Mouse (Mus musculus) heart, postnatal 36 days (tissue): Measurements from ENCODE around the gene Aldh8a1. TPM values are rescaled to one million over a fixed set of nuclear protein-coding genes. Genes with fewer than 3 reads are reported as not detected.

ENCODE experiments used
- DNase-seq, 2 experiments: peaks; one replicate each; pipeline ENCODE4 v3.0.0; 2021 to 2022
- intact Hi-C: fragments of 180-260 bp; cut with DNase I; formaldehyde crosslinking; loops from one replicate; pipeline ENCODE4 v1.15.1; 2025
- total RNA-seq, 2 experiments: library from RNA; stranded (reverse); gene quantifications; 2 replicates each; pipeline ENCODE4 v1.2.3; 2021

Gene Aldh8a1
- total RNA-seq = not detected

- intact Hi-C loops = no loop called here
- no peak for DNase-seq
Observed at GRCm38 (mm10) chr10:21376682-21377473, at the start of gene Aldh8a1. TSS of gene Aldh8a1 (plus strand) at chr10:21377291.

GRCm38 (mm10) chr10:21327605-21328135 lies 49.4 kb upstream of the Aldh8a1 start:
- no peak for DNase-seq
- intact Hi-C loops = no loop called here

DNA sequence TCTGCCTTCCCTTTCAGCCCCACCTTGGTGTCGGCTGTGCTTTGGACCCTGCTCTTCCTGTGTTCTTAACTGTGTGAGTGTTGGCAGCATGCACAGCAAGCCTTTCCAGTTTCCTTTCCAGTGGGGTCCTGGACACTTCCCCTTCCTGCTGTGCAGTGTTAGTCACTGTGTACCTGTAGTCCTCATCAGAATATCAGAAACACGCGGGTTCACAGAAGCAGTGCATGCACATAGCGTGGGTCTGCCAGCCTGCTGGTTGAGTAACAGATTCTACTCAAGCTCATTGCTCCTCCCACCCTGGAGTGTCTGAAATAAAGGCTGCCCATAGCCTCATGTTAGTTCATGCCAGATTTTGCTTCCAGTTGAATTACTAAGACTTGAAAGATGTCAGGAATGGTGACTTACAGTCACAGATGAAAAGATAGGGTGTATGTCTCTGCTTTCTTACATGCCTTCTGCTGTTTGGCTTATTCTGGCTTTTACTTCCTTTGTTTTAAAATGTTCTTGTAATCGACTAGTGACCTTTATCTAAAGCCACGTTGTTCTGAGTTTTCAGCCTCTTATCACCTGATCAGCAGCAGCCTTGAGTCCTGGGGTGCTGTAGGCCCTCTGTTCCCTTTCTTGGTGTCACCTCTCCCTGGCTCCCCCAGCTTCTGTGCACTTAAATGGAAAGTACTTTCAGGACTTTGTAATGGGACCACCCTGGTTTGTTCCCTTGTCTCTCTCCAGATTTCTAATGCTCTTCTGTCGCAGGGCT lies 42.6 kb upstream of the Aldh8a1 start:
- no peak for DNase-seq
- intact Hi-C loops = no loop called here

DNA sequence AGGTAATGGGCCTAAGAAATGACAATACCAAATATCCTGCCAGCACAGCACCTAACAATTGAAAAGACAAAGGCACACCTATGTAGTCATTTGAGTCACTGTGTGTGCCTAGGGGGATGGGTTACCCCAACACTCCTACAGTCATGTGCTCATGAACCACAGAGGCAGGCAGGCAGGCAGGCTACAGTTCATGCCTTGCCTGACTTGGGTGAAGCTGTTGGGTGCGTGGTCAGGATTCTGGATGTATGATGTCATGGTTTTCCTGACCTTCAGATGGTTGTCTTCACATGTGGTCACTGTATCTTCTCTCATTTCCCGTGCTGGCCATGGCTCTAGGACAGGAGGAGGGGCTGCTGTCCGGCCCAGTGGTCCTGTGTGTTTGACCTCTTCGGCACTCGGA lies 41.6 kb upstream of the Aldh8a1 start:
- no peak for DNase-seq
- intact Hi-C loops = no loop called here

DNA sequence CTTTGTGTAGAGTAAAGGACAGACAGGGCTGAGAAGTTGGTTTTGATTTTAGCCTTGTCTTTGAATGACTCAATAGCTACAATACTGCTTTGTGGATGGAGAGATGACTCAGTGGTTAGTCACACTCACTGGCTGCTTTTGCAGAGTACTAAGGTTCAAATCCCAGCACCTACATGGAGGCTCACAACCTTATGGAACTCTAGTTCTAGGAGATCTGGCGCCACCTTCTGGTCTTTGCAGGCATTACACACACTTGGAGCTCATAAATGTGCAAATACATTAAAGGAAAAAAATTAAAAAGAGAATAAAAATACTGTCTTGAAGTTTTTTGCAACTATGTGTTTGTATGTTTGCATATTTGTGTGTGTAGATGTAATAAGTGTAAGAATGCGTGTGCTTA lies 39.9 kb upstream of the Aldh8a1 start:
- peak in 1 of 2 experiments; percentile 18 for DNase-seq
- intact Hi-C loops = no loop called here

DNA sequence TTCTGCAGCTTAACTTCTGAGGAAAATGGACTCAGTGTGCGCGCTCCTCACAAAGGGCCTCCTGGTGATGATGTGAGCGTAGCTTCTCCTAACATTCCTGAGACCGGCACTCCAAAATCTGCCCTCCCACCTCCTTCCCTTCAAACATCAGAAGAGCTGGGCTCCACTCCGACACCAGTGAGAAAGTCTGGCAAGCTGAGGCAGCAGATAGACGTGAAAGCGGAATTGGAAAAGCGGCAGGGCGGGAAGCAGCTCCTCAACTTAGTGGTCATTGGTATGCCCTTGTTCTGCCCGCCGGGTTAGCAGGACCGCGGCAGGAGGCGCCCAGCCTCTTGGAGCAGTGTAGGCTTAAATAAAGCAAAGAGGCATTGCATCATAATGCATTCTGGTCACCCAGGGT lies 35.4 kb upstream of the Aldh8a1 start:
- no peak for DNase-seq
- intact Hi-C loops = no loop called here

DNA sequence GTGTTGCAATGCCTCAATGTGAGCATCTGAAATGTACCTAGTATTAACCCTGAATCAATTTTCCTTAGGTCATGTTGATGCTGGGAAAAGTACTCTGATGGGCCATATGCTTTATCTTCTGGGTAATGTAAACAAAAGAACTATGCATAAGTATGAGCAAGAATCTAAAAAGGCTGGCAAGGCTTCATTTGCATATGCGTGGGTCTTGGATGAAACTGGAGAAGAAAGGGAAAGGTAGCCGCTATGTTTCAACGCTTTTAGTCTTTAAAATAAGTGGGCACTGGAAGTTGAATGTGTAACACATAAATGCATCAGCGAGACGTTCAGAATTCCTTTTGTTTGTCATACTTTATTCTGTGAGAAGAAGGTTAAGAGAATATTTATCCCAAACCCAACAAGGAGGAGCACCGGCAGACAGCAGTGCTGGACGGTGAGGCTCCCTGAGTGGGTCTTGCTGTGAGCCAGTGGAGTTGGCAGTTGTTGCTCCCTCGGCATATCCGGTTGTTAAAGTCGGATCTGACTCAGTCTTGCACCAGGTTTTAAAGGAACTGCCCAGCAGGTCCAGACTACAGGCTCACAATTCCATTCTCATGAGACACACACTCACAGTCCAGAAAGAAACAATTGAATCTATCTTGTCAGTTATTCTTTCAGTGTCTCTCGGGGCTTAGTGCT lies 34.6 kb upstream of the Aldh8a1 start:
- intact Hi-C loops = no loop called here
- no peak for DNase-seq

GRCm38 (mm10) chr10:21347332-21347731 lies 29.8 kb upstream of the Aldh8a1 start:
- no peak for DNase-seq
- intact Hi-C loops = no loop called here

DNA sequence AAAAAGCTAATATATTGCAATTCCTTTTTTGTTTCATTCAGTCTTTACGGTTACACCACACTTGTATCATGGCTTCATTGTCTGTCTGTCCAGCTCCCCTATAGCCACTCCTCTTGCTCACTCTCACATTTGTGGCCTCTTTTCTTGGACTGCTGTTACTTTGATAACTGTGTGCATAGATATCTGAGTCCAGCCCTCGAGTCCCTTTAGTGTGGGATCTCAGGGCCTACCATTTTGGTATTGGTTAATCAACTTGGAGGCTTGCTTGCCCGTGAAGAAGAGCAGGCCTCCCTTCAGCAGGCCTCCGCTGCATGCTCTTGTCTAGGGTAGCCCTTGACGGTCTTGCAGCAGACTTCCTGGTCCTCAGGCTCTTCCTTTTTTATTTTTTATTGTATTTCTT lies 27.6 kb upstream of the Aldh8a1 start:
- no peak for DNase-seq
- intact Hi-C loops = no loop called here

GRCm38 (mm10) chr10:21349946-21350345 lies 27.1 kb upstream of the Aldh8a1 start:
- DNase-seq = no peak
- intact Hi-C loops = no loop called here

GRCm38 (mm10) chr10:21350531-21351515 lies 26.3 kb upstream of the Aldh8a1 start:
- no peak for DNase-seq
- intact Hi-C loops = no loop called here

DNA sequence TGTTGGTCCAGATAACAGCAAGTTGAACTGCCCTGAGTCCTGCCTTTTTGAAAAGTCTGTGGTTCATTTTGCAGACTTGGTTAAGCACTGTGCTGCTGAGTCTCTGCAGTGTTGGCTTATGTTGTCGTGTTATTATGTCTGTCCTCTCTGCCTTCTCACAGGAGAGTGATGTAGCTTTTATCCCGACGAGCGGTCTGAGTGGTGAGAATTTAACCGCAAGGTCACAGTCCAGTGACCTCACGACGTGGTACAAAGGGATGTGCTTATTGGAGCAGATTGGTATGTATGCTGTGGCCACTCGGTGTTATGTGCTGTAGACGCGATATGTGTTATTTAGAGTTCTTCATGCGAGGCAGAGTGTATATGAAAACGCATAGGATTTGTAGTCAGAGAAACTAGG lies 25.3 kb upstream of the Aldh8a1 start:
- DNase-seq = no peak

GRCm38 (mm10) chr10:21353890-21354289 lies 23.2 kb upstream of the Aldh8a1 start:
- DNase-seq = no peak
- intact Hi-C loops = no loop called here

More for the DNA sequence above, 25.3 kb upstream of the Aldh8a1 start:
- intact Hi-C loops = no loop called here

DNA sequence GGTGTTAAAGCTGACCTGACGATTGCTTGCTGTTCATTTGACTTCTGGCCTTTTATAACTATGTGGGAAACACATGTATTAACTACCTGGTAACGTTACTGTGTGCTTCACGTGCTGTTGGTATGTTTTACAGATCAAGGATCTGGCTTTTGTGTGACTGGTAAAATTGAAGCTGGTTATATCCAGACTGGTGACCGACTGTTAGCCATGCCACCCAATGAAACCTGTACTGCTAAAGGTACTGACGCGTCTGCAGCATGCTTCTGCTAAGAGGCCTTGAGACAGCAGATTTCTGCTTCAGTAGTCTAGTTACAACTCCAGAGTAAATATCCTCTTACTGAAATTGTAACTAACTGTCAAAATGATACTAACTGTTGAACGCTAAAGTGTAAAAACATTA lies 22.6 kb upstream of the Aldh8a1 start:
- no peak for DNase-seq
- intact Hi-C loops = no loop called here

DNA sequence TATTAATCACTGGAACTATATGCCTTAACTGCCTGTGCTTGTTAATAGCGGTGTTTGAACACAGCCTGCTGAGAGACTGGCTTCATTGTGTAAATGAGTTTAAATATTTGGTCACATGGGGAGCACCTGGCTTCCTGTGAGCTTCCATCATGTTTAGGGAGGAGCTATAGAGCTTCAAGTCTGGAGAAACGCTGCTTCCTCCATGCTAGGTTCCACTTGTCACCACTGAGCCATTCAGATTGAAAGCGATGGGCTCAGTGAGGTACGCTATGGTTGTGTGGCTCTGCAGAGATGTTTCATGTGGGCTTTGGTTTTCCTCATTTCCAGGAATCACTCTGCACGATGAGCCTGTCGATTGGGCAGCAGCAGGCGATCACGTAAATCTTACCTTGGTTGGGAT lies 19.1 kb upstream of the Aldh8a1 start:
- no peak for DNase-seq

GRCm38 (mm10) chr10:21359086-21359485 lies 18.0 kb upstream of the Aldh8a1 start:
- intact Hi-C loops = no loop called here
- no peak for DNase-seq

More for the DNA sequence above, 19.1 kb upstream of the Aldh8a1 start:
- intact Hi-C loops = no loop called here

- intact Hi-C loops = no loop called here
- no peak for DNase-seq
Observed at GRCm38 (mm10) chr10:21361871-21362270, 15.2 kb upstream of the Aldh8a1 start.

DNA sequence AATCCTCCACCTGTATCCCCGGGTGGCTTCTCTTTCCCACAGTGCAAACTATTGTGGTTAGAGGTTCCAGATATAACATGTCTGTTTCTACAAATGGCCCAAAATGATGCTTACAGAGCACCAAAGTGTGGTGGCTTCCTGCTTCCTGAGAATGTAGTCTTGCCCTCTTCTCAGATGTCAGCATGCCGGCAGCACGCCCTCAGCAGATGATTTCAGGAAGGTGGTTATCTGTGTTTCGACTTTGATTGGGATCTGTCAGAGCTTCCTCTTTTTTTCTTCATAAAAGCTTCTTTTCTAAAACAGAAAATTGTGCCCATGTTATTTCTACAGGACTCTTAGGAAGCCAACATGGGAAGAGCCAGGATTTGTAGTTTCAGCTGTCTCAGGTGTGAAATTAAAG lies 13.8 kb upstream of the Aldh8a1 start:
- intact Hi-C loops = no loop called here
- DNase-seq = no peak

GRCm38 (mm10) chr10:21364946-21365345 lies 12.1 kb upstream of the Aldh8a1 start:
- intact Hi-C loops = no loop called here
- no peak for DNase-seq

DNA sequence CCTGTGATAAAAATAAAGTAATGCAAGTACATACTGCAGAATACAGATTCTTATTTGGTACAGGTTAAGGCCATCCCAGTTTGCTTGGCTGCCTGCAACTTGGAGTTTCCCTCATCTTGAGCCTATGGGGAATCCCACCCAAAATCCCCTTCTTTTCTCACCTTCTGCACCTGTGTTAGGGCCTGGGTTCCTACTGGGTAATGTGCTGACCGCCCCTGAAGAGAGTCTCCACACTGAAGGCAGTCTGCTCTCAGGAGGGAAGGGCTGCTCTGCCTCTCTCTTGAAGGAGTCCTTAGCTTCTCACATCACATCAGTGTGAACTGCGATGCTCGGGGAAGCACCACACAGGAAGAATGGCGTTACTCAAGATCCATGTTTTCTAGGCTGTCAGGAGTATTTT lies 11.2 kb upstream of the Aldh8a1 start:
- intact Hi-C loops = no loop called here
- no peak for DNase-seq
